Mouse (Mus musculus) splenic B cell, adult 2 months (primary cell): ENCODE measurements around the gene Coro1a.

Experiments
- DNase-seq: peaks from one replicate; pipeline ENCODE4 v3.0.0-alpha.2; 2011; ENCODE audit warnings: low read depth, low spot score
- H3K27me3 ChIP-seq: 2 replicates; pipeline ENCODE4 v1.6.1; 2012; ENCODE audit warnings: mild to moderate bottlenecking, low read length, moderate library complexity, mixed read lengths; ENCODE audit not compliant: control insufficient read depth, poor library complexity, insufficient read depth, severe bottlenecking
- H3K36me3 ChIP-seq: 2 replicates; pipeline ENCODE4 v1.6.1; 2012; ENCODE audit warnings: mild to moderate bottlenecking, low read length, moderate library complexity, mixed read lengths; ENCODE audit not compliant: control insufficient read depth, poor library complexity, insufficient read depth, severe bottlenecking

Coro1a gene

DNA sequence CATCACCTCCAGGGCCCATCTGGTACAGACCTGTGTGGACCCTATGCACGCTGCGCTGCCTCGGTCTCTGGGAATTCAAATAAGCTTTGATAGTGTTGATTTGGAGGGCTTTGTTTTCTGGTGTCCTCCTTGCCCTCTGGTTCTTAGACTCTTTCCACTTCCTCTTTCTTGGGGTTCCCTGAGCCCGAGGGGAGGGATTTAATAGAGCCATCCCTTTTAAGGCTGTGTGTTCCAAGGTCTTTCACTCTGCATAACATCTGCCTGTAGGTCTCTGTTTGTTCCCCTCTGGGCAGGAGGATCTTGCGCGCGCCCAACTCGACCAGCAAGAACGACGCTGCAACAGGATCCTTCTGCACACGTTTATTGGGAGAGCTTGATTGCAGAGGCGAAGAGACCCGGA, 14.0 kb upstream of the Coro1a start:
- peak; percentile 34 for DNase-seq
- H3K27me3 ChIP-seq, result no peaks in the 10 kb centered on the region
- H3K36me3 ChIP-seq, result no peaks in the 10 kb centered on the region

DNA sequence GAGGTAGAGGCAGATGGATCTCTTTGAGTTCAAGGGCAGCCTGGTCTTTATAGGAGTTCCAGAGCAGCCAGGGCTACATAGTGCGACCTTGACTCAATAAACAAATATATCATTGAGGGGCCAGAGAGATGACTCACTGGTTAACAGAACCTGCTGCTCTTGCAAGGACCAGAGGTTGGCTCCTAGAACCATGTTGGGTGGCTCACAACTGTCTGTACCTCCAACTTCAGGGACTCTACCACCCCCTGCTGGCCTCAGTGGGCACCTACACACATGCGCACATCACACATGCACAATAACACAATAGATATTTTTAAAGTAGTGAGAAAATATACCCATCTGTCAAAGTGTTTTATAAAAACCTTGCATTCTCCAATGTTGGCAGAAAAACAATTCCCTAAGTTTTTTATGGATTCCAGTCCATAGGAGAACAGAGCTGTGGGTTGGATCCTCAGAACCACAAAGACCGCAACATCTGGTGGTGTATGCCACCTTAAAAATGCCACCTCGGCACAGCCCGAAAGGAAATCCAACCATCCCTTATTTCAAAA, 11.3 kb upstream of the Coro1a start:
- DNase-seq, result peak; percentile 57
- no peaks in the 10 kb centered on the region for H3K36me3 ChIP-seq

DNA sequence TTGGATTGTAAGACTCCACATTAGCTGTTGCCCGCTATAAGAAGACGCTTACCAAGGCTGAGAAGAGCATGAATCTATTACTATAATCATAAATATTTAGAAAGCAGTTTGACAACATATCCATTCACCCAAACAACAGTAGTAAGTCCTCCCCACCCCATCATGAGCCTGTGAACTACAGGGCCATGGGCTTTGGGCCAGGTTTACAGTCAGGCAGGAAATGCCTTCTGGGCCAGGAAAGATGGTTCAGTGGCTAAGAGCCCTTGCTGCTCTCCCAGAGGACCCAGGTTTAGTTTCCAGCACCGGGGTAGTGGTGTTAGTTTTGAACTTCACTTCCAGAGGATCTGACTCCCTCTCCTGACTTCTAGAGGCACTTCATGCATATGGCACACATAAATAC, 10.0 kb upstream of the Coro1a start:
- DNase-seq, result no peak
- Histone ChIP-seq H3K36me3 (no peaks in the 10 kb centered on the region), H3K27me3 (no peaks in the 10 kb centered on the region)

More for the DNA sequence above, 11.3 kb upstream of the Coro1a start:
- no peaks in the 10 kb centered on the region for H3K27me3 ChIP-seq

DNA sequence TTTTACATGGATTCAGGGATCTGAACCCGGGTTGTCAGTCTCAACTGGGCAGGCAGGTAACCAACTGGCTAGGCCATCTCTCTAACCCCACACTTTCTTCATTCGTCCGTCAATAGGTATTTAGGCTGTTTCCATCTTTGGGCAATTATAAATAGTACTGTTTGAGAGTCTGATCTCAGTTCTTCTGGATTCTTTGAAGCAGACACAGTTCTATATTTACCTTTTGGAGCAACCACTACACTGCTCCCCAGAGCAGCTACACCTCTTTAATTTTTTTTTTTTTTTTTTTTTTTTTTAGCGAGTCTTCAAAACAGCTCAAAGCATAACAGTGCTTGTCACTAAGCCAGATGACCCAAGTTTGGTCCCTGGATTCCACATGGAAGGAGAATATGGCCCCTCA, 8.1 kb upstream of the Coro1a start:
- DNase-seq, result no peak
- Histone ChIP-seq H3K36me3 (no peaks in the 10 kb centered on the region), H3K27me3 (no peaks in the 10 kb centered on the region)

DNA sequence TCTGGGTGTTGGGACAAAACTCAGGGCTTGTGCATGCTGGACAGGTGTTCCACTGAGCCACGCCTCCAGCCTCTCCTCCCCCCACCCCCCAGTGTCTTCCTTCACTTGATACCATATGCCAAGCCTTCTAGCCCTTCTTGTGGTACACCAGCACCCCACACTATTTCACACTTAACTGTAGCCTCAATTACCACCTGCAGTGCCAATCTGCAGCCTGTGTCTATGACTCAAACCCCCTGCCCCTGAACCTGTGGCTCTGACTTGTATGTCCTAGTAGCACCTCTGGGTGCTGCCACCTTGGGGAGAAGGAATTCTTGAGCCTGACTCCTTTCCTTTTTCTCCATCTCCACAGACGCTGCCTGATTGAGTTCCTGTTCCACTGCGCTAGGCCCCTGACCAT, 4.3 kb upstream of the Coro1a start:
- Histone ChIP-seq H3K36me3 (no peaks in the 10 kb centered on the region), H3K27me3 (no peaks in the 10 kb centered on the region)
- no peak for DNase-seq

DNA sequence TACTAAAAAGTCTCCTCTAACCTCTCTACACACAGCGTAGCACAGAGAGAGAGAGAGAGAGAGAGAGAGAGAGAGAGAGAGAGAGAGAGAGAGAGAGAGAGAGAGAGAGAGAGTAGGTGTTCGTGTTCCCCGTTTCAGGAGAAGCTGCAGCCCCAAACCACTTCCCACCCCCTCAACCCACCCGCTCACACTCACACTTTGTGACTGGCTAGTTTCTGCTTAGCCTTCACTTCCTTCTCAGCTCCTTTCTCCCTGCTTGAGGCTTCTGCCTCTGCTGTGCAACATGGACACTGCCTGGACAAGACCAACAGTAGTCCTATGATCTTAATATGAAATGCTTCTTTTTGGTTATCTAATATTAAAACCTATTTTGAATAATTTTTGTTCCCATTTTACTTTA, 2.7 kb upstream of the Coro1a start:
- Histone ChIP-seq H3K27me3 (no peaks in the 10 kb centered on the region), H3K36me3 (no peaks in the 10 kb centered on the region)
- no peak for DNase-seq

DNA sequence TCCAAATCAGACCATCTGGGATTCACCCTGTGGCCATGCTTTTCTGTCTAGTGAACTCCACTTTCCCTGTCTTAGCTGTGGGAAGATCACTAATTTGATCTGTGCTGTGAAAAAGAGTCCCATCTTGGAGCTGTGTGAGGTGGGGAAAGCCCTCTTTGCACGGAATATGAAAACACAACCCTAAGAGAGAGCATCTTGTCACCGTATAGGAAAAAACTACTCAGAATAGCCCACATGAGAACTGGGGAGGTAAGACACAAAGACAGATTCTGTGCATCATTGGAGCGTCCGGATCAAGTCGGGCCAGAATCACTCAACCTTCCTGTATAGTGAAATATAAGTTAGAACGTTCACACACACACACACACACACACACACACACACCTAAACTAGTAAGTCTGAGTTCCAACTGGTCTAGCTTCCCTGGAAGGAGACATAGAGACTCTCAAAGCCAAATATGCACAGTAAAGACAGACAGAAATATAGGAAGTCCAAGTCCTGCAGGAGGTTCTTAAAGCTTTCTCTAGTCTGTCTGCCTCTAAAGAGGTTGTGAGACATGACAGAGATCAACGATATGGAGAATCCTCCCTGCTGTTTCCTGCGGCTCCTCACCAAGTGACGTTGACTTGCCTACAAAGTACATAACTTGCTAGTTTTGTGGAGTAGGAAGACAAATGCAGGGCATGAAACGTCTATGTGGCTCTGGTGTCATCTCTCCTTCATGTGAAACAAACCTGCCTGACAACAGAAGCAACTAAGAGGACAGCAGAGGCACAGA, 777 bp upstream of the Coro1a start:
- no peak for DNase-seq
- Histone ChIP-seq H3K36me3 (no peaks in the 10 kb centered on the region), H3K27me3 (no peaks in the 10 kb centered on the region)

DNA sequence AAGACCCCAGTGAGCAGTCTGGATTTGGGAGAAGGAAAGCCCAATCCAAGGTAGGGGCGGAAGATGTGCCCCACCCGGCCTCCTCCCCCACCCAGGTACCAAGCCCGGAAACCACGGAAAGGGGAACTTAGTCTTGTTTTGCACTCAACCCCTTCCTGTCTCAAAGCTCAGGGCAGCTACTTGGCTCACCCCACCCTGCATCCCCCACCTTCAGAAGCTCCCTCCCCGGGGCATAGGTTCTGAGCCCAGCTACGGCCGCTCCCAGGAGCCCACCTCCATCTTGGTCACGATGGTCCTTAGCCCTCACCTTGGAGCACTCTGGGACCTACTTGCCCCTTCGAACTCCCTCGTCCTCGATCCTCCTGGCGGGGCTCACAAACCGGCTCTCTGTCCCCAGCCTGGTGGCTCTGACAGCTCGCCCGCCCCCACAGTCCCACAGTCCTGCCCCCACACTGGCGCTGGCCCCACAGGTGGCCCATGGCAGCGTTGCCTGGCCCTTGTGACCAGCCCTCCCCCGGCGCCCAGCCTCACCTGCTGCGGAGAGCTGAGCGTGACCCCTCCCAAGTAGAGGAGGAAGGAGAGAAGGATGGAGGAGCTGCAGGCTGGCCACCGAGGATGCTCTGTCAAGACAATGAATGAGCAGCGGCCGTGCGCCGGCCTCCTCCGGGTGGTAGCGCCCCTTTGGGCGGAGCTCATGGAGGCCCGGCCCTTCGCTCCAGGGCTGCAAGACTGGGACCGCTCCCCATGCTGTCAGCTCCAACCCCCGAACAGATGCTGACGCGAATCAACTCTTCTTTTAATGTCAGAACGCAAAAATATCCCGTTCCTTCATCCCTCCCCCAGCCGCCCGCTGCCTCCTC, 3.2 kb downstream of the Coro1a start:
- Histone ChIP-seq H3K27me3 (no peaks in the 10 kb centered on the region), H3K36me3 (peaks cover 28% of the 10 kb centered on the region)
- DNase-seq, result peak; percentile 90

DNA sequence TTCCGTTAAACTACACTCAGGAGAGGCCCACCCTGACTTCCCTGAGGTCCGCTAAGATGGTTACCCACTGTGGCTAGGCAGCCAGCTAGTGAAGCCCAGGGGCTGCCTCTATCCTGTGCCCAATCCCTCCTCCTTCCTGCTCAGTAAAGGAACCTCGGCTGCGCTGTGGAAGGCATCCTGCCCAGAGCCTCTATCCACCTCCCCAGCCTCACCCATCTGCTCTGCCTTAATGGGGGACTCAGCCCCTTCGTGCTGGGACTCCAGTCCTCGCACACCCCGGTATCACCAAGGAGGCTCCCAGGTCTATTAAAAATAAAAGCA, 3.9 kb downstream of the Coro1a start:
- DNase-seq, result no peak
- H3K27me3 ChIP-seq, result no peaks in the 10 kb centered on the region

DNA sequence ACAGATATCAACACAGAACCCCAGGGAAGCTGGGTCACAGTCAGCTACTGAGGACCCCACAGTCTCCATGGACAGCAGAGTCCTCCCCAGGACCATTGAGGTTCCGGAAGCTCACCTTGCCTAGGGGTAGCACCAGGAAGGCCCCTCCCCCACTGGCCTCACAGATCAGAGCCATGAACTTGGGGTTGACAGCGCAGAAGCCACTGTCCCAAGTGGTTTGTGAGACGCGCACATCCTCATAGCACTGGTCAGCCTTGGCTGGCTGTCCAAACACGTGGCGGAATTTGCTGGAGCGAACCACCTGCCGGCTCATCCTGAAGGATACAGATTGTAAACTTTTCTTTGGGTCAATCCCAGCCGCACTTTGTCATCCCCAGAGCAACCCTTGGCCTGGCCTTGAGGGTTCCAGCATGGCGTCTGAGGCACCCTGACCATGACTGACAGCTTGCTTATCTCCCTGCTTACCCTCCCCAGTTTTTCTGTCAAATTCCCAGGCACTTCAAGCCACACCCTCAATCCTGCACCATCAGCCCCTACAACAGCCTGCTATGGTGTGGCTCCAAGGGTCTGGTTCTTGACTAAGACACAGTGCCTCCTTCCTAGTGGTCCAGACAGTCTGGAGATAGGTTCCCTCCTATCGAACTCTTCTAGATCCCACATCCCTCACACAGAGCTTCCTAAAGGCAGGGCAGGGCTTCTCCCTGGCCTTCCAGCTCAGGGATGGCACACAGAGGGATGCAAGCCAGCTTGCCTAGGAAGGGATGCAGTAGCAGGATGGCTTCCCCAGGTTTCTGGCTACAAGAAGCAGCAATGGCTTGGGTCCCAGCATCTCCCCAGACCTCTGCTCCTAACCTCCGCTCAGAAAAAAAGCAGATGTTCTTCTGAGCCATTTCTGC, 4.5 kb downstream of the Coro1a start:
- DNase-seq, result peak; percentile 58
- Histone ChIP-seq H3K27me3 (no peaks in the 10 kb centered on the region), H3K36me3 (peaks cover 32% of the 10 kb centered on the region)

More for the DNA sequence above, 3.9 kb downstream of the Coro1a start:
- peaks cover 31% of the 10 kb centered on the region for H3K36me3 ChIP-seq

DNA sequence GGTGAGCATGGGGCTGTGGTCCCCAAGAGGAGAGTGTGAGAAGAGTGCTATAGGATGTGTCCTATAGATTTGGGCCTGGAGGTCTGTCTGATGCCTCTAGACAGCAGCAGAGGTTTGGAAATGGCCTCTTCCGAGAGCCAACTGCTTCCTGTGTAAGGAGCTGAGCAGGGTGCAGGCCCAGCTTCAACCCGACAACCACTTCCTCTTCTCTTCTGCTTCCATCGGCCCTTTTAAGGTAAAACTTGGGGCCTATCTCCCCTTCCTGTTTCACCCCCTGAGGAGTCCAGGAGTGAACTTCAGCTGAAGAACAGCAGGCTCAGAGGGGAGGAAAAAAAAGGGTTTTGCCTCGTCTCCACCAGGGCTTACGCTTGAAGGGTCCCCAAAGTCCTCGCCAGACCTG, 5.2 kb downstream of the Coro1a start:
- H3K27me3 ChIP-seq, result no peaks in the 10 kb centered on the region
- peak; percentile 87 for DNase-seq
- H3K36me3 ChIP-seq, result peaks cover 34% of the 10 kb centered on the region

DNA sequence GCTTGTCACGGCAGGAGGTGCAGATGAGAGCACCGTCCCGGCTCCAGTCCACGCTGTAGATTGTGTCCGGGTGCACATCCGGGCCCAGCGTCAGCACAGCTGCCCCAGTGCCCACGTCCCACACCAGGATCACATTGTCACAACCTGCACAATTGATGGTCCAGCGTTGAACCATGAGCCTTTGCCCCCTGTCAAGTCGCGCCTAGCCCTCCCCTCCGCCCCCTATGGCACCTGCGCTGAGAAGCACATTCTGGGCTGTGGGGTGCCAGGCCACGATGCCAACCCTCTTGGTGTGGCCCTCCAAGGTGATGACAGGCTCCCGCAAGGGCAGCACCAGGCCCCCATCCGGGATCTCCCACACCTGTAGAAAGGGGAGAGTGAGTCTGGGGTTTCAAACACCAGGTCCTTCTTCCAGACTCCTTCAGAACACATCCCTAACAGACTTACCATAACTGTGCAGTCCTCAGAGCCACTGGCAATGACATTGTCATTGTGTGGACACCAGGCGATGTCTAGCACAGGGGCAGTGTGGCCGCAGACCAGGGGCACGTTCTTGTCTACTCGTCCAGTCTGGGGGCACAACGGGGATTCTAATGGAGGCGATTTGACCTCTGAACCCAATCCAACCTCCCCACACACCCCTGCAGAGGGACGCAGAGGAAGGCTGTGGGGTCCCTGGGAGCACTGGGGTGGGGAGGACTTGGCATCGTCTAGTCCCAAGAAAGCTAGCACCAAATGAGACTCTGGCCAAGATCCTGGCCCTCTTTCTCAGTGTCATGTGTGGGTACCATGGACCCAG, 5.8 kb downstream of the Coro1a start:
- Histone ChIP-seq H3K27me3 (no peaks in the 10 kb centered on the region), H3K36me3 (peaks cover 34% of the 10 kb centered on the region)
- DNase-seq, result peak; percentile 25

DNA sequence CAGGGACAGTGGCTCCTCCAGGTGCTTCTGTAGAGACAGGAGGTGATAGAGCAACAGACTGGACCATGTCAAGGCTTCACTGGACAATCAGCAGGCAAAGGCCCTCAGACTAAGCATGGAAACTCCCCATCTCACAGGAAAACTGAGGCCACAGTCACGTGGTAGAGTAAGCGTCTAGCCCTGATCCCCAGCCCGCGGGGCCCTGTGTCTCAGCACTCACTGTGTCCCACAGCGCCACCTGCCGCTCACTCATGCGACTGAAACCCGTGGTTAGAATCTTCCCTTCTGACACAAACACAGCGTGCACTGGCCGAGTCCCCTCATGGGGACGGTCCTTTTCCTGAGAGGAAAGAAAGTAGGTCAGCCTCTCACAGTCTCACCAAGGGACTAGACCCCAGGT, 6.5 kb downstream of the Coro1a start:
- H3K36me3 ChIP-seq, result peaks cover 34% of the 10 kb centered on the region
- DNase-seq, result peak; percentile 94
- H3K27me3 ChIP-seq, result no peaks in the 10 kb centered on the region
